Mouse (Mus musculus): ENCODE measurements around the gene Mmp24. TPM values are rescaled to one million over a fixed set of nuclear protein-coding genes. Genes with fewer than 3 reads are reported as not detected.

Gene Mmp24
- polyA plus RNA-seq, 1 experiment from 2014 or later: 0.07 TPM

DNA sequence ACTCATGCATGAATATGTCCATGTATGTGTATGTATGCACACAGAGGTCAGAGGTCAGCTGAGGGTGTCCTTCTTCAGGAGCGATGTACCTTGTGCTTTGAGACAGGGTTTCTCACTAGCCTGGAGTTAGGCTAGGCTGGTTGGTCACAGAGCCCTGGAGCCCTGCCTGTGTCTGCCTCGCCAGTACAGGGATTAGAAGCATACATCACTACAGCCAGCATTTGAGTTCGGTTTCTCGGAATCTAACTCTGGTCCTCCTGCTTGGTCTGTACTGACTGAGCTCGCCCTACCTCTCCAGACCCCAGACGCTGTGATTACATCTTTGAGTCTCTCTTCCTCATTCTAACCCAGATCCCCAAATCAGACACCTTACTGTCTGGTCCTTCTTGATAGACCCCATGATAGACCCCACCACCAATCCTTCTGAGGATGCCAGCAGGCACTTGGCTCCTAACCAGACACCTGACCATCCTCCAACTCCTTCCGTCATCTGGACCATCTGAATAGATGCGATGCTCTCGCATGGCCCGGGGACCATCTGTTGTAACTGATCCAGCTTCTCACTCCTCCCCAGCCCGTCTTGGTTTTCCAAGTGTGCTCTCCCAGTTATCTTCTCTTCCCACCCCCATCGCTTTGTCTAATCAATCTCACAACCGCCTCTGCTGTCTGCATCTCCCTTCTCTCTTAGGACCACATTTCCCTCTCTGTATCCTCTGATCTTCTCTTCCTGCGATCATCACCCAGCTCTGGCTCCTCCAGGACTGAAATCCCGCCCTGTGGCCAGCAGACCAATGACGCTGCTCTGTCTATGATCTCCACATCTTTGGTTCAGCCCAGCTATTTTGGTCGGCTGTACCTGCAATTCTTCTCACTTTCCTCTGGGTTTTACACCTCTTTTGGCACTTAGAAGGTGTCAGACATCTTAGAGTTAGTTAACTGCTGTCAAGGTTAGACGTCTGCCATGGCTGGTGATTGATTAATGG is 13.1 kb downstream of the Mmp24 start:
- no peak overlapping the region for H3K4me2 ChIP-seq (replicated peaks; ENCODE audit: low read depth, low read length)
- WGBS: 55% methylated on average over 18 of the region's 18 CpGs
- H3K9ac ChIP-seq (replicated peaks; ENCODE audit: low read length): no peak overlapping the region
- no peak overlapping the region for H3K27ac ChIP-seq (ENCODE audit: low read length)
- no peak overlapping the region for H3K4me3 ChIP-seq (ENCODE audit: low read length)
- no peaks in the 10 kb centered on the region for H3K4me1 ChIP-seq (ENCODE audit: insufficient read depth, low read length)
- H3K9me3 ChIP-seq (ENCODE audit: low read length): no peaks in the 10 kb centered on the region
- no peak for ATAC-seq (ENCODE audit: low FRiP score, low TSS enrichment)
- no peaks in the 10 kb centered on the region for H3K27me3 ChIP-seq (ENCODE audit: insufficient read depth, low read length)
- H3K36me3 ChIP-seq (ENCODE audit: insufficient read depth, low read length): no peaks in the 10 kb centered on the region

DNA sequence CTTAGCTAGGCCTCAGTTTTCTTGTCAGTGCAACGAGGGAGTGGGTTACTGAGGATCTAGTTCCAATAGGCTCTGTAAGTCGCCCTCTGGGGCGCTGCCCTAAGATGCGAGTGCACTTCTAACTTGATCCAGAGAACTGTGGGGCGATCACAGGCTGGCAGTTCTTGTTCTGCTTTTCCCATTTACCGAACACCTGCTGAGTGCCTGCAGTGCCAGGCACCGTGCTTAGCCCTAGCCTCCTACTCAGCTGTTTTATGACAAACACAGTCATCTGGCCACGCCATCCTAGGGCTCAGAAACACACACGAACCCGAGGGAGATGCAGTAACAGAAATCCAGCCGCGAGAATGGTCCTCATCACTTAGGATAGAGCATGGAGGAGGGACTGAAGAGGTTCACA is 17.8 kb downstream of the Mmp24 start:
- no peak for ATAC-seq (ENCODE audit: low FRiP score, low TSS enrichment)
- Histone ChIP-seq H3K4me2 (replicated peaks; ENCODE audit: low read depth, low read length) (0 out of 2 replicates have a peak overlapping the region, but pooled peaks have one; percentile 12), H3K36me3 (ENCODE audit: insufficient read depth, low read length) (no peaks in the 10 kb centered on the region), H3K9ac (replicated peaks; ENCODE audit: low read length) (no peak overlapping the region), H3K27ac (ENCODE audit: low read length) (no peak overlapping the region), H3K4me1 (ENCODE audit: insufficient read depth, low read length) (no peaks in the 10 kb centered on the region), H3K9me3 (ENCODE audit: low read length) (no peaks in the 10 kb centered on the region), H3K4me3 (ENCODE audit: low read length) (no peak overlapping the region), H3K27me3 (ENCODE audit: insufficient read depth, low read length) (no peaks in the 10 kb centered on the region)
- 25% methylated on average over 12 of the region's 12 CpGs for WGBS

DNA sequence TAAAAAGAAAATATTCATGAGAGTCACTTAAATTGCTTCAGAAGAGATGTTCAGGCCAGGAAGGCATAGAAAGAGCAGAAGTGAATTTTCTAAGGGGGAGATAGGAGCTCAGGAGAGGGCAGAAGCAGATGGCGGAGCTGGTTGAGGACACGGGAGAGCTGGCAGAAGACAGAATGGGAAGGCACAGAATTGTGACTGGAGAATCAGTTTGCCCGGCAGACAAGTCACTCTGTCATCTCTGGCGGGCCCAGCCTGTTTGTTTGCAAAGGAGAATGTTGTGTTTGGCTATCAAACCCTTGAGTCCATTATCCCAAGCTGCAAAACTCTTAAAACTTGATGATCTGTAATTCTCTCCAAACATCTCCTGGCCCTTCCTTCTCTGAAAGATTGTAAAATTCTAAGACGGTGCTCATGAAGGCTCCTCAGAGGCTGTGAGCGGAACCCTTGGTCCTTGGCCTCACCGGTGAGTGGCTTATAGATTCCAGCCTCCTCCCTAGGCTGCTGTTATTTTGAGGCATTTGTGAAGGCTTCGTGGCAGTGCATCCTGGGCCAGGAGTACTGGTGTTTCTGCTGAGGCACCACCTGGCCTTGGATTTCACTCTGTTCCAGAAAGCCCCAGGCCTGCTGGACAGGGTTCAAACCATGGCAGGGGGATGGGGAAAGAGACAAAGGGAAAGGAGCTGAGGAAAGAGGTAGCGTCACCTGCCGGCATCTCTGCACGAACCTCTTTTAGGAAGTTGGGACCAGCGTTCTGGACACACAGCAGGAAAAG is 19.7 kb downstream of the Mmp24 start:
- no peak overlapping the region for H3K27ac ChIP-seq (ENCODE audit: low read length)
- no peaks in the 10 kb centered on the region for H3K9me3 ChIP-seq (ENCODE audit: low read length)
- H3K27me3 ChIP-seq (ENCODE audit: insufficient read depth, low read length): no peaks in the 10 kb centered on the region
- no peak for ATAC-seq (ENCODE audit: low FRiP score, low TSS enrichment)
- no peak overlapping the region for H3K4me3 ChIP-seq (ENCODE audit: low read length)
- H3K4me1 ChIP-seq (ENCODE audit: insufficient read depth, low read length): no peaks in the 10 kb centered on the region
- no peaks in the 10 kb centered on the region for H3K36me3 ChIP-seq (ENCODE audit: insufficient read depth, low read length)
- H3K4me2 ChIP-seq (replicated peaks; ENCODE audit: low read depth, low read length): no peak overlapping the region
- WGBS: 84% methylated on average over 12 of the region's 12 CpGs
- no peak overlapping the region for H3K9ac ChIP-seq (replicated peaks; ENCODE audit: low read length)

DNA sequence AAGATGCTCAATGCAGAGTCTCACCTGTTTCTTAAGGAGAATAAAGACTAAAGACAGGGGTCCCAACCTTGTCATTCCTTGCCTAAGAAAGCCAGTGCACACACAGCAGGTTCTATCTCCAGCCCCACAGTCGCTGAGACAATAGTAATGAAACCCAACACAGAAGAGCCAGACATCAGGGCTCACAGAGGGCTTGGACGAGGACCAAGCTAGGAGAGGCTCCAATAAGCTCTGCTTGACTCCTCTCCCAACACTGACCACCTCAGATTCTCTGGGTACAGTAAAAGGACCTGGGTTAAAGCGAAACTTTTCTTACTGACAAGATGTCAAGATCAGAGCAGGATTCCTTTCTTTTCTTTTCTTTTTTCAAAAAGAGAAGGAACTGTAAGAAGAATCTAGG is 23.5 kb downstream of the Mmp24 start:
- Histone ChIP-seq H3K27ac (ENCODE audit: low read length) (no peak overlapping the region), H3K9ac (replicated peaks; ENCODE audit: low read length) (no peak overlapping the region), H3K4me2 (replicated peaks; ENCODE audit: low read depth, low read length) (no peak overlapping the region), H3K4me3 (ENCODE audit: low read length) (no peak overlapping the region), H3K9me3 (ENCODE audit: low read length) (peaks cover 3% of the 10 kb centered on the region; the same call in 1 of the 2 replicates), H3K27me3 (ENCODE audit: insufficient read depth, low read length) (no peaks in the 10 kb centered on the region), H3K4me1 (ENCODE audit: insufficient read depth, low read length) (no peaks in the 10 kb centered on the region), H3K36me3 (ENCODE audit: insufficient read depth, low read length) (no peaks in the 10 kb centered on the region)
- no peak for ATAC-seq (ENCODE audit: low FRiP score, low TSS enrichment)
- WGBS: 61% methylated on average over 3 of the region's 3 CpGs

DNA sequence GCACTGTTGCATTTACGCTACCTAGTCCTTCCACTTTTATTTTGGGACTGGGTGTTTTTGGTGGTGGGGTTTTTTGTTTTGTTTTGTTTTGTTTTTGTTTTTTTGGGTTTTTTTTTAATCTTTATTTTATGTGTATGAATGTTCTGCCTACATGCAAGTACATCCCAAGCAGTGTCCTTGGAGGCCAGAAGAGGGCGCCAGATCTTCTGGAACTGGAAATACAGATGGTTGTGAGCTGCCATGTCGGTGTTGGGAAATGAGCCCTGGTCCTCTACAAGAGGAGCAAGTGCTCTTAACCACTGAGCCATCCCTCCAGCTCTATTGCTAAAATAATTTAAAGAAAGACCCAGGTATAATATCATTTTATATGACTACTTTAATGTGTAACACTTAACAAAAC is 27.6 kb downstream of the Mmp24 start:
- Histone ChIP-seq H3K4me3 (ENCODE audit: low read length) (no peak overlapping the region), H3K9me3 (ENCODE audit: low read length) (peaks cover 3% of the 10 kb centered on the region; the same call in 1 of the 2 replicates), H3K27me3 (ENCODE audit: insufficient read depth, low read length) (no peaks in the 10 kb centered on the region), H3K27ac (ENCODE audit: low read length) (no peak overlapping the region), H3K4me1 (ENCODE audit: insufficient read depth, low read length) (no peaks in the 10 kb centered on the region), H3K9ac (replicated peaks; ENCODE audit: low read length) (no peak overlapping the region), H3K36me3 (ENCODE audit: insufficient read depth, low read length) (no peaks in the 10 kb centered on the region), H3K4me2 (replicated peaks; ENCODE audit: low read depth, low read length) (no peak overlapping the region)
- no peak for ATAC-seq (ENCODE audit: low FRiP score, low TSS enrichment)
- 62% methylated on average over 3 of the region's 3 CpGs for WGBS

DNA sequence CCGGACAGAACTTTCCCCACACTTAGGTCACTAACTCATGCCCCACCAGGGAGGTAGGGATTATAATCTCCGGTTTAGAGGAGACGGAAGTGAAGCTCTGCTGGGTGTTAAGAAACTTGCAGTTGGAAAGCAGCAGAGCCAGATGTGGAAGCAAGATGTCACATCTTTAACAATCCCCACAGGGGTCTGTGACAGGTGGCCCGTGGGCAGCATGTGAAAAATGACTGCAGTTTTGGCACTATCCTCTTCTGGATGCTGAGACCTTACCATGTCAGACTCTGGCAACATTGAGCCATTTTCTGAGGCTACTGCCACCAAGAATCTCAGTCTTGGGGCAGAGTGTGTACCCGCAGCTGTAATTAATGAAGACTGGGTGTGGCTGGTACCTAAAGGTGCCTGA is 28.9 kb downstream of the Mmp24 start:
- no peak overlapping the region for H3K27ac ChIP-seq (ENCODE audit: low read length)
- no peak overlapping the region for H3K4me2 ChIP-seq (replicated peaks; ENCODE audit: low read depth, low read length)
- H3K9me3 ChIP-seq (ENCODE audit: low read length): peaks cover 3% of the 10 kb centered on the region; the same call in 1 of the 2 replicates
- no peaks in the 10 kb centered on the region for H3K36me3 ChIP-seq (ENCODE audit: insufficient read depth, low read length)
- H3K9ac ChIP-seq (replicated peaks; ENCODE audit: low read length): no peak overlapping the region
- WGBS: 73% methylated on average over 5 of the region's 5 CpGs
- ATAC-seq (ENCODE audit: low FRiP score, low TSS enrichment): no peak
- H3K4me1 ChIP-seq (ENCODE audit: insufficient read depth, low read length): no peaks in the 10 kb centered on the region
- no peak overlapping the region for H3K4me3 ChIP-seq (ENCODE audit: low read length)
- H3K27me3 ChIP-seq (ENCODE audit: insufficient read depth, low read length): no peaks in the 10 kb centered on the region

DNA sequence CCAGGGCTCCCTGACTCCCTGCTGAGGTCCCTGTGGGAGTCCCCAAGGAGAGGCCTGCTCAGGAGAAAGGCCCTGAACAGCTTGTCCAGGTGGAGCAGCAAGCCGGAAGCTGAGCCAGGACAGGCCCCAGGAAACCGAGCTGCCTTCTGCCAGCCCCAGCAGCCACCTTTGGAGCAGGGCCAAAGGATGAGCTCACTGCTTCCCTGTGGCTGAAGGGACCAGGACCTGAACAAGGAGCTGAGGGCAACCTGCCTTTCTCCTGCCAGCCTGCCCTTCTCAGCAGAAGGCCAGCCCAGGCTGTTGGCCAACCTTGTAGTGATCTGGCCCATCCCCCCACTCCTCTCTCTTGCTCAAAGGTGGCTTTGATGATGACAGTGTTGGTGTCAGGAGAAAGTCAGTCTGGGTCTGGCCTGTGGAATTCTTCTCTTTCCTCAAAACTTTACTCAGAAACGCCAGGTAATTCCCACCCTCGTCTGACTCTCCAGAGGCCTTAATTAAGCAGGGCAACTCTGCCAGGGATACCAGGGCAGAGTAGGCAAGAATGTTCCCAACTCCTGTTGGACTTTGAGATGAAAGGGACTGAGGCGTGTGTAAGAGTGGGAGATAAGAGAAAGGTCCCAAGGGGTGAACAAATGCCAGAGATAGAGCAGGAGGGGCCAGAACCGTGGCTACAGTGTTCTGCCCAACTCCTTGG is 30.2 kb downstream of the Mmp24 start:
- Histone ChIP-seq H3K4me3 (ENCODE audit: low read length) (no peak overlapping the region), H3K4me2 (replicated peaks; ENCODE audit: low read depth, low read length) (no peak overlapping the region), H3K27me3 (ENCODE audit: insufficient read depth, low read length) (no peaks in the 10 kb centered on the region), H3K36me3 (ENCODE audit: insufficient read depth, low read length) (no peaks in the 10 kb centered on the region), H3K9me3 (ENCODE audit: low read length) (peaks cover 3% of the 10 kb centered on the region; the same call in 1 of the 2 replicates), H3K9ac (replicated peaks; ENCODE audit: low read length) (no peak overlapping the region), H3K27ac (ENCODE audit: low read length) (no peak overlapping the region), H3K4me1 (ENCODE audit: insufficient read depth, low read length) (no peaks in the 10 kb centered on the region)
- no peak for ATAC-seq (ENCODE audit: low FRiP score, low TSS enrichment)
- 50% methylated on average over 6 of the region's 6 CpGs for WGBS

DNA sequence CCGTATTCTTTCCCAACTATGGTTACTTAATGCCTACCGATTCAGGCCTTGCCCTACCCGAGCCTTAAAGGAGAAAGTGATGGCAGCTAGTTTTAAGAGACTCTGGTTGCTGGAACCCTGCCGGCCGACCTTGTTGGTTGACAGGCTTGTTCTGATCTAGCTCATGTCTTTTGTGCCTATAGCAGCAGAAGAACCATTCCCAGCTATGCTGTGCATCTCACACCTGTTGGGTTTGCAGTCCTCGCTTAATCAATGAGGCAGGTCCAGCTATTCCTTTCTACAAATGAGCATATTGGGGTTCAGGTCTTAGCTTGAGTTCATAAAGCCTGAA is 30.7 kb downstream of the Mmp24 start:
- no peaks in the 10 kb centered on the region for H3K4me1 ChIP-seq (ENCODE audit: insufficient read depth, low read length)
- no peaks in the 10 kb centered on the region for H3K36me3 ChIP-seq (ENCODE audit: insufficient read depth, low read length)
- ATAC-seq (ENCODE audit: low FRiP score, low TSS enrichment): no peak
- WGBS: 82% methylated on average over 6 of the region's 6 CpGs
- no peaks in the 10 kb centered on the region for H3K27me3 ChIP-seq (ENCODE audit: insufficient read depth, low read length)
- H3K9ac ChIP-seq (replicated peaks; ENCODE audit: low read length): no peak overlapping the region
- no peak overlapping the region for H3K27ac ChIP-seq (ENCODE audit: low read length)
- H3K4me3 ChIP-seq (ENCODE audit: low read length): no peak overlapping the region
- H3K4me2 ChIP-seq (replicated peaks; ENCODE audit: low read depth, low read length): no peak overlapping the region
- peaks cover 3% of the 10 kb centered on the region; the same call in 1 of the 2 replicates for H3K9me3 ChIP-seq (ENCODE audit: low read length)

DNA sequence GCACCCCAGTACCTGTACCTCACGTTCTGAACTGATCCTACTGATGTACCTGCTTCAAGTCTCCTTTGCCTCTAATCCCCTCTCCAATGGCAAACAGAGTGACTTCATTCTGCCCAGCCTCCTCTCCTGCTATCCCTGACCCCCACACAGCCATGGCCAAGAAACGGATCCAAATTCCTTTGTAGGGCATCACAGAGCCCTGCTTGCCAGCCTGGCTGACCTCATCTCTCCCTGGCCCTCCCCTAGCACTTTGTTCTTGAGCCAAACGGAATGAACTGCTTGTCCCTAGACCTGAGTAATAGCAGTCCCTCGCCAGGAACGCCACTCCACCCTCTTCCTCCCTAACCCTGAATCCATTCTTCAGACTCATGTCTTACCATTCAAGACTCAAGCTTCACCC is 31.4 kb downstream of the Mmp24 start:
- no peaks in the 10 kb centered on the region for H3K36me3 ChIP-seq (ENCODE audit: insufficient read depth, low read length)
- no peak overlapping the region for H3K4me2 ChIP-seq (replicated peaks; ENCODE audit: low read depth, low read length)
- no peak overlapping the region for H3K4me3 ChIP-seq (ENCODE audit: low read length)
- no peak overlapping the region for H3K9ac ChIP-seq (replicated peaks; ENCODE audit: low read length)
- no peak overlapping the region for H3K27ac ChIP-seq (ENCODE audit: low read length)
- peaks cover 3% of the 10 kb centered on the region; the same call in 1 of the 2 replicates for H3K9me3 ChIP-seq (ENCODE audit: low read length)
- WGBS: 68% methylated on average over 5 of the region's 5 CpGs
- no peak for ATAC-seq (ENCODE audit: low FRiP score, low TSS enrichment)
- H3K27me3 ChIP-seq (ENCODE audit: insufficient read depth, low read length): no peaks in the 10 kb centered on the region
- H3K4me1 ChIP-seq (ENCODE audit: insufficient read depth, low read length): no peaks in the 10 kb centered on the region
